Mouse (Mus musculus) adrenal gland (tissue): ENCODE measurements at regions not wholly inside any gene's neighbourhood (a gene's known extent, or its start where the extent isn't known, plus 50 kb on each side); places are given as distances from the start of the nearest gene placed in this dataset.
"Not testable (repeated sequence)": the region's sequence is repeated elsewhere in the genome, so short reads cannot be mapped to it uniquely, and the experiment has no call there.

Experiments
- intact Hi-C: fragments of 180-260 bp; cut with DNase I; formaldehyde crosslinking; loops from one replicate; pipeline ENCODE4 v1.15.1; 2025

DNA sequence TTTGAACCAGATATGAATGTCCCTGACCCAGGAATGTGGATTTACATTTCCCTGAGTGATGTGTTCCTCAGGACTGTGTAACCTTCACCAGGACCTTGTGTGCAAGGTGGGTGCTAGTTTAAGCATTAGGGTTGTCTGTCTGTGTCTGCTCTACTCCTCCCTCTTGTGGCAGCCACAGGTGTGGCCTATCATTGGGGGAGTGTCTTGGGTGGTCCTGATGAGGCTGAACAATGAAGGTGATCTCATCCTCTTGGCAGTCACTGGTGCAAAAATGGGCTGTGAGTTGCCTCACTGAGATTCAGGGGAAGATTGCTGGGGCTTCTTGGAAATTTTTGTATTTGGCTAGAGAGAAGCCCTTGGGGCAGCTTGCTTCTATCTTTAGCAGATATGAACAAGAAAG, 179.4 kb upstream of the Ube2e1 start:
- intact Hi-C loops = no loop called here

DNA sequence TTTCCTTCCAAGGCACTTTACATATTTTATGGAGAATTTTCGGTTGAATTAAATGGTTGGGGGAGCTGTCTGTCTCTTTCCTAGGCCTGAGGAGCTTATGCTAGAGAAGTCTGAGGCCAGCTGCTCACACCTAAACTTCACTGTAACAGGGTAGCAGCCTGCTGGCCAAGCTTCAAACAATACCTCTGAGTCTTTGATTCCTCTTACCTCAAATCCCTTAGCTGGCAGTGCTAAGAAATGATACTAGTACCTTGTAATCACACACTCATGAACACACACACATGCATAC, 176.6 kb upstream of the Ube2e1 start:
- intact Hi-C loops = loop anchor here (10.0 kb wide), 1 partner anchor 506 kb away; no protein-coding TSS in a partner anchor

DNA sequence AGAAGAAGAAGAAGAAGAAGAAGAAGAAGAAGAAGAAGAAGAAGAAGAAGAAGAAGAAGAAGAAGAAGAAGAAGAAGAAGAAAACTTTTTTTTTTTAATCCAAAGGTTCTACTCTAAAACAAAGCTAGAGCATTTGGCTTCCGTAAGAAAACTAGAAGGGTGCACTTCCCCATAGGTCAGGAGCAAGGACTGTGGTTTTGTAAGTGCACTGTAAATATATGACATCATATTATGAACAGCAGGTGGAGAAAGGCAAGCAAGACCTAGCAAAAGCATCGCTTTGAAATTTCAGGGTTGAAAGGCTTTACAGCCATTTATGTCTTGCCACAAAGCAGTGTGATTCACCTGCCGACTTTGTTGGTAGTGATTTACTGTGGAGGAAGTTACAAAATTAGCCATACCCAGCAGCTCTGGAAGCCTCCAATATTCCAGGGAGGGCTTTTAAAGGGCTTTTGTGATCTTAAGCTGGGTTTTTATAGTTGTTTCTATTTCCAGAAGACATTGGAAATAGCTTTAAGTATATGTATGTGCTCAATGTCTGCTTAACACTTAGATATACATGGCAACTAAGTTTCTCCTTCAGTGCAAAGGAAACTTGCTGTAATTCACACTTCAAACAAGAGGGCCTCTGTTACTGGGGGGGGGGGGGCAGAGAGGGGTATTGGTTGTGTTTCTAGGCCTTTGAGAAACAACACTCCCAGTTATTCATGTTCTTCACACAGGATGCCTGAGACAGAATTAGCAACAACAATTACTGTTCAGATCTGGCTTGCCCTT, 176.1 kb upstream of the Ube2e1 start:
- intact Hi-C loops = loop anchor here (10.0 kb wide), 1 partner anchor 507 kb away; no protein-coding TSS in a partner anchor

DNA sequence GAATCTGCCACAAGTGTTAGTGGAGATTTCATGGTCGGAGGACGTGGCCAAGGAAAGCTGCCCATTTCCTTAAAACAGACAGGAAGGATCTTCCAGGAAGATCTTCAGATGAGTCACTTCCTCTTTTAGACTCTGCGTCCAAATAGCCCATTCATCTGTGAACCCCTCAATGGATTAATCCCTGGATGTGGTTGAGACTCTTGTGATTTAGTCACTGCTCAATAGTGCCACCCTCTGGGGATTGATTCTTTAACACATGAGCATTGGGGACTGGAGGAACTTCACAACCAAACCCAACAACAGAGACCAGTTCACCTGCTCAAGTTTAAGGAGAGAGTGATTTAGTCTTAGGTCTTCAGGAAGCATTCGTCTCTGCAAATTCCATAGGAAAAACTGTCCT, 174.5 kb upstream of the Ube2e1 start:
- intact Hi-C loops = loop anchor here (10.0 kb wide), 1 partner anchor 509 kb away; no protein-coding TSS in a partner anchor

DNA sequence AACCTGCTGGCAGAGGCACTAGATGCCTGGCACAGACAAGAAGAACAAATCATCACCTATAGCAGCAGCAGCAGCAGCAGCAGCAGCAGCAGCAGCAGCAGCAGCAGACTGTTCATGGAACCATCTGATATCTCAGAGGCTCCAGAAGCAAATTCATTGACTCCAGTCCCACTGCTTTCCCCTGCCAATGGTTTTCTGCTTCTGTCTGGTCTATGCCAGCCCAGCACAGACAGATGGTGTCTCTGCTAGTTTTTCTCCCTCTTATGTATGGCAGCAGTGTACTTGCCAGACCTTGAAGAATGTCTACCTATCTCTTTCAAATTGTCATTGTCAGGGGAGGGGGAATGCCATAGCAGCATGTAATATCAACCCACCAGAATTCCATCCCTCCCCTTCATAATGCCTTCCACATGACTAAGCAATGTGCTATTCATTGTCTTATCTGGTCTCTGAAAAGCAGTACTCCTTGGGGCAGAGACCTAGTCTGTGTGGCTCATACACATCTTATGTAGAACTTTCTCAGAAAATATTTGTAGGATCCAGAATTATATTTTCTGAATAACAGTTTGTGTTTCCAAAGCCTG, 168.7 kb upstream of the Ube2e1 start:
- intact Hi-C loops = loop anchor here (10.0 kb wide), 1 partner anchor 514 kb away; no protein-coding TSS in a partner anchor

DNA sequence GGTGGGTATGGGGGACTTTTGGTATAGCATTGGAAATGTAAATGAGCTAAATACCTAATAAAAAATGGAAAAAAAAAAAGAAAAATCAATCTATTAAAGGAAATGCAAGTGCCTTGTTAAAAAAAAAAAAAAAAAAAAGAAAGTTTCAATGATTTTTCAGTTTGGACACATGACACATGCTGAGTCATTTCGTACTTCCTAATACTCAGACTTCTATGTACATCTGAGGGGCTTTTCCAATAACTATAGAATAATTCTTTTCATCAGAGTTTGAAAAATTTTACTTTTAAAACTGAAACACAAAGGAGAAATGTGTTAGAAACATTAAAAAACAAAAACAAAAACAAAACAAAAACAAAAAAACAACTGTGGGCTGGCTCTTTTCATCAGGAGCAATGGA, 162.4 kb upstream of the Ube2e1 start:
- intact Hi-C loops = no loop called here

DNA sequence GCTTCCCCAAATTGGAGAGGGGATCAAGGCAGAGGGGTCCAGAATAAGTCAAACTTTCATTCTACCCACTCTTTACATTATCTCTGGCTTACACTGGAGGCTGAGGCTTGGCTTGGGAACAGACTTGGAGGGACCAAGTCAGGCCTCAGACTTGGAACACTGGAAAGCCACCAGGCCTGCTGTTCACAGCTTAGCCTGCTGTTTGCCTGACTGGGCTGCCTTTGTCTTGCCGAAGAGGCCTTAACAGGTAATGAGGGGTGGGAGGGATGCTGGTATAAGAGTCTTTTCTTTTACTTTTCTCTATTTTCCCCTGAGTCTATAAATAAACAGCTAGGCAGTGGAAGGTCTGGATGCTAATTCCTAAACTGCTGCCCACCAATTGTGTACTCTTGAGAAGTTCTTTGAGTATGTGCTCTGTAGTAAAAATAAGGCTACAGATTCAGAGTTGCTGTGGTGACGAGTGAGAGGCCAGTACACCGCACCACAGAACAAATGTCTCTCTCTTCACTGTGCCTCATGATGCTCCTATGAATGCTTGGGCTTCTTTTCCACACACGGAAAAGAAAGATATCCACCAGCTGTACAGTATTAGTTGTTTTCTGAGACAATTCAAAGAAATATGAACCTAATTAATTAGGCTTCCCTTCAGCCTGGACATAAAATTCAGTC, 154.6 kb upstream of the Ube2e1 start:
- intact Hi-C loops = loop anchor here (2.0 kb wide), 1 partner anchor 27 kb away; no protein-coding TSS in a partner anchor

DNA sequence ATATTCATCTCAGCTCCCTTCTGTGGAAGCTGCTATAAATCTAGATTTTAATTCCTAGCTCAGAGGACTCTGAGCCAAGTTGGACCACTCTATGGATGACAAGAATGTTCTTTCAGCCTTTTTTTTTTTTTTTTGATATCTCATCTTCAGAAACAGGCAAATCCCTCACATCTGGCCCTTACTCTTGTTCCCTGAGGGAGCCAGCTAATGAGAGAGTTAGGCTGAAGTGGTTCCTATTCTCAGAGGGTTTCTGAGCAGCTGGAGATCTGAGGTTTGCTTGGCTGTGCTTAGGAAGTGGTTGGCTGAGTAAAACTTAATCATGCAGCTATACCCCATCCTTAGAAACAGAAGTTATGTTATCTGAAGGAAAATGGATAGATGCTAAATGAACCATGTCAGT, 153.9 kb upstream of the Ube2e1 start:
- intact Hi-C loops = no loop called here

DNA sequence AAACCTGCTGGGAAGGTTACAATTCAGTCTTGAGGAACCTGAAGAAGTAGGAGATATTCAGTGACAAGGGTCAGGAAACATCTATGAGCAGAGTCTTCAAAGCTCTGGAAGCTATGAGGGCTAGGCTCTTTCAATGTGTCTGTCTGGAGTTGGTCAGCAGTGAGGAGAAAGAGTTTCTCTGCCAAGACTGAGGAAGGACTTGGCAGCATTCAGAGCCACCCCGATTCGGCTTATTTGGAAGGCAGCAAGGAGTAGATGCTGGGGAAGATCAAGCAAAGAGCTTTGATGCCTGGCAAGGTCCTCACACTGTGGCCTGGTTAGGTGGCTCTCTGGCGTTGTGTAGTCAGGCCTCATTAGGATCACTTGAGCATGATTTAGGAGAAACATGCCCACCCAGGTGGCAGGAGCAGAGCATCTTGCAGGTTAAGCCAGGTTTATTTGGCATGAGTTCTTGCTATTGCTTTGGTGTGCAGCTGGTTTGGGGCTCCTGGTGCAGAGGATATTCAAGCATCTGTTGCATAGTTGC, 145.2 kb upstream of the Ube2e1 start:
- intact Hi-C loops = no loop called here

DNA sequence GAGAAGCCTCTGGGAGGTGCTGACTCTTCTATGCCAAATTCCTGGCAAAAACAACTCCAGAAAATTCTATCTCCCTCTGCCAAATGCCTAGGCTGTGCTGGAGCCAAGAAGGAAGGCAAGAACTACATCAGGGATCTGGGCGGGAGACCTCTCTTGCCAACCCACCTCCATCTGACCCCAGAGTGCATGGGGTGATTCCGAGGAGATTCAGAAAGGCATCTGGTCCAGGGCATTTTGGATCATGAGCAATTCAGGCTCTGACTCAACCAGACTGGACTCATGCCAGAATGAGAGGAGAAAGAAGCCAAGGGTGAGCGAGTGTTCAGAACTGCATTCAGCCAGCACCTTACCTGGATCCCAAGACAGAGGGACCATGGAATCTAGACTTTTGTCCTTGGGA, 137.0 kb upstream of the Ube2e1 start:
- intact Hi-C loops = no loop called here

DNA sequence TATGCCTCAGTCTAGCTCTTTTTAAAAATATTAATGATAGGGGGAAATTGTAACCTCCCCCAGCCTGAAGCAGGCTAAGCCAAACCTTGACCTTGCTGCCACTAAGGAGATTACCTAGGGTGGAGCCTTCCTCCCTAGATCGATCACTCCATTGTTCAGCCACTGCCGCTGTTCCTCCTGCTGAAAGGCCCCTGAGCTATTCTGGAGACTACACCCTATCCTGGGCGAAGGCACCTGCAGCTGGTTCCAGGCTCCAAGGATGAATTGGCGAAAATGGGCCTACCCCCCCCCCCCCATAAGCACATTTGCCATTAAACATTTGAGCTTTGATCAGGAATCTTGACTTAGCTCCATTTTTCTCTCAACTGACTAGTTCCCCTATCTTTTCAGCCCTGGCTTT, 135.2 kb upstream of the Ube2e1 start:
- intact Hi-C loops = not testable (repeated sequence)

DNA sequence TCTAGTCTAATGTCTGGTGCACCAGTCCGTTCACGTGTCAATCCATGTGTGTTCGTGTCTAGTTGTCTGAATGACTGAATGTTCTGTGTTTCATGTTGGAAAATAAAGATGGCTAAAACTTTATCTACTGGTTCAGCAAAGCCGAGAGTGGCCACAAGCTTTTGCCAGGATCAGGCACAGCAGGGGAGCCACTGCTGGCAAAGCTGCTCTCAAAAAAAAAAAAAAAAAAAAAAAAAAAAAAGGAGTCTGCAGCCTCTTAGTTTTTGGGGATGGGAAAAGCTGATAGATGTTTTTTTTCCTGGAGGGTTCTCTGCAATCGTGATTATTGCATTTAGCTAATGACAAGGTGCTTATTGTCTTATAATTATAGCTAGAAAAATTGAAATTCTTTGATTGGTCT, 132.5 kb upstream of the Ube2e1 start:
- intact Hi-C loops = not testable (repeated sequence)

DNA sequence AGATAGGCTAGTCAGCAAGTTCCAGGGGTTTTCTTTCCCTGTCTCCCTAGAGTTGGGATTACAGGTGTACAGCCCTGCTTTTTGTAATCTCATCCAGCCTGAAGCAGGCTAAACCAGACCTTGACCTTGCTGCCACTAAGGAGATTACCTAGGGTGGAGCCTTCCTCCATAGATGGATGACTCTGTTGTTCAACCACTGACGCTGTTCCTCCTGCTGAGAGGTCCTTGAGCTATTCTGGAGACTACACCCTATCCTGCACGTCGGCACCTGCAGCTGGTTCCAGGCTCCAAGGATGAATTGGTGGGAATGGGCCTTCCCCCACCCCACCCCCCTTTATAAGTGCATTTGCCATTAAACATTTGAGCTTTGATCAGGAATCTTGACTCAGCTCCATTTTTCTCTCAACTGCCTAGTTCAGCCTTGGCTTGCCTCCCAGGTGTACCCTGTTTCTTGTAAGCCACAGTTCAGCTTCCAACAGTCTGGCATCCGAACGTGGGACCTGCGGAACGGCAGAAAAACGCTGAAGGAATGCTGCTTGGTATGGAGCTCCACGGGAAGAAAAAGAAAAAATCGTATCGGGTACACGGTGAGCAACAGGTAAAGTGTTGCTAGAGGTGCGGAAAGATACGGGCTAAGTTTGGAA, 131.7 kb upstream of the Ube2e1 start:
- intact Hi-C loops = no loop called here

DNA sequence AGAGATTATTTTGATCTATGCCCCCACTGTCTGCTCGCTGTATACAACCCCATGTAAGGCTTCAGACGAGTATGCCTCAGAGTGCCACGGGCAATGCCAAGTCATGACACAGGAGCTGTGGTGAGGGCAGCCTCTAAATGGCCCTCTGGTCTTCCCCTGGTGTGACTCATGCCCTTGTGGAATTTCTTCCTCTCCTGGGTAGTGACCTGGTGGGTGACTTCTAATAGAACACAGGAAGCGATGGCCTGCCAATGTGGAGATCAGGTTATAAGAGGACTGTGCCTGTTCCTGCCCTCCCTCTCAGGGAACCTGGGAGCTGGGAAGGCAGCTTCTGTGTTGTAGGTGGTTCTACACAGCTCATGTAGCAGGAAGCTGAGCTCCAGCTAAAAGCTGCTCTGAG, 130.7 kb upstream of the Ube2e1 start:
- intact Hi-C loops = no loop called here

DNA sequence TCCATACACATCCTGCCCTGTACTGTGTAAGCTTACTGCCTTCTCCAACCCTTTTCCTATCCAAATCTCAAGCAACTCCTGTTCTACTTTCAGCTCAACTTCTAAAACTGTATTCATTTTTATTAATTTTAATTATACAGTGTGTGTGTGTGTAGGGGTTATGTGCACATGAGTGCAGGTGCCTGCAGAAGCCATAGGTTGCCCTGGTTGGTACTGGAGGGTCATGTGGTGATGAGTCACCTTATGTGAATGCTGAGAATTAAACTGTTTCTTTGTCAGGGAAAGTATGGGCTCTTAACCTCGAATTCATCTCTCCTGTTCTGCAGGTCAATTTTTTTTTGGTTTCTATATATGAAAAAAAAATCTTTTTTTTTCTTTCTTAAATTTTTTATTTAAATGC, 117.0 kb upstream of the Ube2e1 start:
- intact Hi-C loops = no loop called here

DNA sequence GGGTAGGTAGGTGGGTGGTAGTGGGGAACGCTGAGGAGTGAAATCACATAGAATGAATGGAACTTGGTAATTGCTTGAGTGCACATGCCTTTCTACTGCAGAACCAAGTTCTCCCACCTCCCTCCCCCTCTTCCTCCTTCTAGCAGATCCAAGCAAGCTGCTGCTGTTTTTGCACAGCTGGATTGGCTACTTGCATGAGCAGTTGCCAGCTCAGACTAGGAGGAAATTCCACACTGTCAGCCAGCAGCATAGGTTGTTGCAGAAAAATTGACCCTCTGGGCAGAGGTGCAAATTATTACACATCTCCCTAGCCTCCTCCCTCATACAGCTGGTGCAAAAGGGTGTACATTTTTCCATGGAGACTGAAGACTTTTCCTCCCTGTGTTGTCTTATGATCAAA, 112.8 kb upstream of the Ube2e1 start:
- intact Hi-C loops = loop anchor here (2.0 kb wide), 1 partner anchor 16 kb away; no protein-coding TSS in a partner anchor

DNA sequence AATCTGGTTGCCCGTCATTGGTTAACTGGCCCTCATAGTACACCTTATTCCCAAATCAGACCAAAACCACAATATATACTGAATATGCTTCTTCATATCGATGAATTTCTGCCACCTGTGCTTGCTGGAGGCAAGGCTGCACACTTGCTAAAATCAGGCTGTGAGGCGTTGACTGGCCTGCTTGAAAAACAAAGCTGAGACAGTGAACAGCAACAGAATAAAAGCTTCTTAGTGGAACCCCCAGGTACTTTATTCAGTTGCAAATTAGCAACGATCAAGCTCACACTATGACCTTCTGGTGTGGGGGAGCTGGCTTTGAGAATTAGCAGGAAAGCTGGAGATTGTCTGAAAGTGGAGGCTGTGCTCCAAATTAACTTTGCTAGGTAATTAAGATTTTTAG, 97.3 kb upstream of the Ube2e1 start:
- intact Hi-C loops = loop anchor here (2.0 kb wide), 1 partner anchor 16 kb away; no protein-coding TSS in a partner anchor

DNA sequence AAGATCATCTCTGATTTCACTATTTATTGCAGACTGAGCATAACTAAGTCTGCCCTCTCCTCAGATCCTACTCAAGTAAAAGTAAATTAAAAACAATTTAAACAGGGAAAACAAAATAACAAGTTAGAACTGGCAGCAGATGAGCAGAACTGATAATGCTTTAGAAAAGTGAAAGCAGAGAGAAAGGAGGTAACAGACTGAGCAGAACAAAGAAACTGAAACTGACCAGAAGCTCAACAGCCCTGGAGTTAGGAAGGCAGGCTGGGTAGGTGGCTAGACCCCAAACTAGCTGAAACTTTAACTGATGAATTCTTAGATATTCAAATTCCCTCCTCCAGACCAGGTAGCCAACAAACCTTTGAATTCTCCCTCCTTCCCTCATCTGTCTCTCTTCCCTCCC, 94.2 kb upstream of the Ube2e1 start:
- intact Hi-C loops = no loop called here

DNA sequence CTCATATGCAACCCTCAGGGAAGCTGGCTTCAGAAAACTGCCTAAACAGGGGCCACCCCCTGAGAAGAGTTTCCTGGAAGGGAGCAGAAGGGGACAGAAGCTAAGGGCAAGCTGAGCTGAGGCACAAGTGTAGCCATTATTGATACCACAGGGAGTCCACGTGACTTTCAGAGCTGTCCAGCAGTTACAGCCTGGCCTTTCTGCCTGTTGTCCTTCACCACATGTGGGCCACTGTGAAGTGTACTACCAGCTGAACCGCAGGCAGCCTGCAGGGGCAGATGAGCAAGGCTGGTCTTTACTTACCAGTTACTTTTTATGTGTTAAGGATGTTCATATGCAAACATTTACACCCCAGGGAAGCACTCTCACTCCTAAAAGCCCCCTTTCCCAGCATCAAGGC, 85.2 kb upstream of the Ube2e1 start:
- intact Hi-C loops = no loop called here

DNA sequence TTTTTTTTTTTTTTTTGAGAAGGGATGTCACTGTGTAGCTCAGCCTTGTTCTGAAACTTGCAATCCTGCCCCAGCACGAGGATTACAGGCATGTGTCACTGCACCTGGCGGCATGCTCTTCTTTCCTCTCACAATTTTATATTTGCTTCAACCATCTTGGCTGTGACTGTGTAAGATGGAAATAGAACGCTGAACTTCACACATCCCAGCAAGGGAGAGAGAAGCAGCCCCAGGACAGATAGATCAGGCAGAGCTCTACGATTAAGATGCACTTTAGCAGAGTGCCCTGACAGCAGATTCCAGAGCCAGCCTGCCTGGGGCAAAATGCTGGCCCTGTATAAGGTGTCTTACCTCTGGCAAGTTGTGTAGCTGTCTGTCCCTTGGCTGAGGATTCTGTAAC, 84.7 kb upstream of the Ube2e1 start:
- intact Hi-C loops = no loop called here

DNA sequence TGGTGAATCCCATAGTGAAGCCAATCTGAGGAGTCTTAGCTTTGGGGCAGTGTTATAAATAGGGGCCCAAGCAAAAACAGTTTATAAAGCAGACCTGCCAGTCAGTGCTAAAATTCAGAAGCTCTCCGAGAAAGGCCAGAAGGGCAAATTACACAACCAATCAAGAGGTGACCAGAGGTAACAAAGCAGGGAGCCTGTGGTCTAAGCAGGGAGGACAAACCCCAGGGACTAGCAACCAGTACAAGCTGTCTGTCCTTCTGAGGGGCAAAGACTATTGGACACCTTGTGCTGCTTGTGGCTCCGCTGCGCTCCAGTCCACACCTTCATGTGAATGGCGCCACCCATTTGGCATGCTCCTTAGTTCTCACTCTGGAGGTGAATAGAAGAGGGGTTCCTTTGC, 67.3 kb upstream of the Ube2e1 start:
- intact Hi-C loops = no loop called here
